Mouse (Mus musculus) right cerebral cortex, postnatal 36 days (tissue): ENCODE data around the gene Vmn2r3.
"Not testable (repeated sequence)": the region's sequence is repeated elsewhere in the genome, so short reads cannot be mapped to it uniquely, and the experiment has no call there.

Source experiments
- DNase-seq, 2 experiments: peaks; one replicate each; pipeline ENCODE4 v3.0.0; 2022; ENCODE audit warnings: low spot score in 2 of 2, mixed read lengths in 1 of 2

The Vmn2r3 gene

GRCm38 (mm10) chr3:64289609-64290008 is at the start of gene Vmn2r3:
Vmn2r3 (minus strand) TSS chr3:64289709.
- DNase-seq, result no peak

- no peak for DNase-seq
These were observed 43.0 kb upstream of the Vmn2r3 start for GRCm38 (mm10) chr3:64332548-64332947.

- DNase-seq, result no peak
These were observed 32.3 kb upstream of the Vmn2r3 start for GRCm38 (mm10) chr3:64321824-64322223.

- no peak for DNase-seq
These were observed 17.3 kb upstream of the Vmn2r3 start for GRCm38 (mm10) chr3:64306799-64307198.

- no peak for DNase-seq
These were observed 23.8 kb downstream of the Vmn2r3 start for GRCm38 (mm10) chr3:64265762-64266112.

GRCm38 (mm10) chr3:64265056-64265761 is 24.3 kb downstream of the Vmn2r3 start:
- not testable (repeated sequence) for DNase-seq

GRCm38 (mm10) chr3:64259582-64259981 is 29.9 kb downstream of the Vmn2r3 start:
- no peak for DNase-seq

GRCm38 (mm10) chr3:64251646-64252045 is 37.9 kb downstream of the Vmn2r3 start:
- DNase-seq, result no peak

GRCm38 (mm10) chr3:64250461-64250860 is 39.0 kb downstream of the Vmn2r3 start:
- not testable (repeated sequence) for DNase-seq

GRCm38 (mm10) chr3:64235459-64235858 is 54.0 kb downstream of the Vmn2r3 start:
- not testable (repeated sequence) for DNase-seq

GRCm38 (mm10) chr3:64233655-64234054 is 55.9 kb downstream of the Vmn2r3 start:
- not testable (repeated sequence) for DNase-seq

- no peak for DNase-seq
These were observed 62.3 kb downstream of the Vmn2r3 start for GRCm38 (mm10) chr3:64227243-64227642.
